Mouse (Mus musculus): Measurements from ENCODE around the gene Foxd1.

GRCm38 (mm10) chr13:98354090-98354801 lies at the start of gene Foxd1:
- no peak for TF ChIP-seq GATA1 (IDR thresholded peaks at IDR 0.05; ENCODE audit: low read length)
- no peak for TF ChIP-seq TAL1 (IDR thresholded peaks at IDR 0.05; ENCODE audit: low read length)

All from erythroblast, embryonic 14.5 days (primary cell).